Mouse (Mus musculus) cerebellum, adult (tissue): ENCODE results near the gene Actg1.
A peak's percentile ranks its signal among the peaks of the same experiment; 100 is the strongest.

Experiments used
- ATAC-seq: cut with Nextera tagmentation; 2 replicates; pipeline ENCODE4 v1.9.2; 2017; ENCODE audit warnings: mild to moderate bottlenecking, moderate library complexity, mixed read lengths; ENCODE audit not compliant: insufficient number of reproducible peaks, low FRiP score, low TSS enrichment

The Actg1 gene

GRCm38 (mm10) chr11:120313906-120314685, 34.2 kb downstream of the Actg1 start:
- no peak for ATAC-seq

GRCm38 (mm10) chr11:120312069-120312468, 36.3 kb downstream of the Actg1 start:
- no peak for ATAC-seq

GRCm38 (mm10) chr11:120311561-120311960, 36.8 kb downstream of the Actg1 start:
- ATAC-seq = no peak

GRCm38 (mm10) chr11:120310813-120311312, 37.5 kb downstream of the Actg1 start:
- peak; percentile 79 for ATAC-seq

GRCm38 (mm10) chr11:120308441-120309320, 39.7 kb downstream of the Actg1 start:
- ATAC-seq = no peak

GRCm38 (mm10) chr11:120307566-120308430, 40.5 kb downstream of the Actg1 start:
- ATAC-seq = no peak

- no peak for ATAC-seq
Observed at GRCm38 (mm10) chr11:120307132-120307413, 41.3 kb downstream of the Actg1 start.

GRCm38 (mm10) chr11:120306366-120307131, 41.8 kb downstream of the Actg1 start:
- ATAC-seq = no peak

GRCm38 (mm10) chr11:120305535-120306365, 42.6 kb downstream of the Actg1 start:
- no peak for ATAC-seq

GRCm38 (mm10) chr11:120304886-120305534, 43.3 kb downstream of the Actg1 start:
- ATAC-seq = peak; percentile 82

- ATAC-seq = no peak
Observed at GRCm38 (mm10) chr11:120304350-120304694, 44.0 kb downstream of the Actg1 start.

- no peak for ATAC-seq
Observed at GRCm38 (mm10) chr11:120303559-120304349, 44.6 kb downstream of the Actg1 start.

- no peak for ATAC-seq
Observed at GRCm38 (mm10) chr11:120303119-120303518, 45.2 kb downstream of the Actg1 start.

GRCm38 (mm10) chr11:120299484-120299883, 48.9 kb downstream of the Actg1 start:
- ATAC-seq = no peak

- ATAC-seq = no peak
Observed at GRCm38 (mm10) chr11:120298441-120299141, 49.8 kb downstream of the Actg1 start.

- no peak for ATAC-seq
Observed at GRCm38 (mm10) chr11:120297767-120298166, 50.6 kb downstream of the Actg1 start.
